In the genomic region with DNA sequence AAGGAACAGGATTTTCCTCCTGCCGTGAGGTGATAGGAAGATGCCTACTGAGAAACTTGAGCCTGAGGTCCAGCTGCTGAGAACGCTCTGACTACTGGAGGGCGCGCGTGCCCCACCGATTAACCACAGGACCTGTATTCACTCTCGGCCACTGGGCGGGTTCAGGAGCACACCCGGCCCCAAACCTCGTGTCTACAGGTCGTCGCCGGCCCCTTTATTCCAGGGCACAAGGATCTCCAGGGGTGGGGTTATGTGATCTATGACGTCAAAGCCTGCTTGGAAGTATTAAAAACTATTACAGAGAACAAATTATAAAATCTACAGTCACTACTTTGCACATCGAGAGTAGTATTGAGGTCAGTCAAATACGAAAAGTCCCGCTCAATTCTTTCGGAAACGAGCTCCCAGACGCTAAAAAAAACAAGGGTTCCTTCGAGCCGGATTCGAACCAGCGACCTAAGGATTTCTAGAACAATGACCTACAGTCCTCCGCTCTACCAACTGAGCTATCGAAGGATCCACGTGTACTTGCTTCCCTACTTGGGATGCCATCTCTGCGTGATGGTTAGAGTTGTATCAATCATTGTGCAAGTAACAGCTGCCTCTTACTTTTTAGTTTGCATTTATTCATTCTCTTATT, we compare ENCODE assay signal across 8 mouse cellular contexts. TPM values are rescaled to one million over a fixed set of nuclear protein-coding genes. Genes with fewer than 3 reads are reported as not detected.
A peak's percentile ranks its signal among the peaks of the same experiment; 100 is the strongest.
DNase-seq lines count a peak whose midpoint lies in the region; ATAC-seq lines count a peak whose summit lies in the region.

No protein-coding gene starts in this region.

- no peaks in the 10 kb centered on the region for H3K4me1 ChIP-seq in hindbrain, embryonic 11.5 days (replicated peaks; ENCODE audit: control insufficient read depth, insufficient read depth, low read length)

- H3K4me3 ChIP-seq in hindbrain, embryonic 11.5 days (ENCODE audit: low read depth, low read length) = peak overlapping the region; percentile 44

- H3K9ac ChIP-seq in hindbrain, embryonic 11.5 days (ENCODE audit: low read depth, low read length) = 0 out of 2 replicates have a peak overlapping the region, but pooled peaks have one; percentile 64

- DNase-seq in Muller cell, postnatal 12 days (ENCODE audit: inconsistent ontology term) = peak; percentile 97
- peak; percentile 91 for DNase-seq in cerebellum, adult 9-11 months
- DNase-seq in frontal cortex, adult 2 months (ENCODE audit: extremely low spot score in 1 of 2, low spot score in 1 of 2) = peak; percentile 92 to 99
- DNase-seq in hindbrain, embryonic 11.5 days (ENCODE audit: low spot score) = peak; percentile 98
- DNase-seq in layer of hippocampus, postnatal 10 days (ENCODE audit: low spot score in 2 of 2) = peak; percentile 99 to 100
- DNase-seq in lung, postnatal 10 days = peak; percentile 97
- DNase-seq in ovary, postnatal 14 days (ENCODE audit: low spot score) = peak; percentile 98
- DNase-seq in thymus, postnatal 10 days (ENCODE audit: low spot score in 2 of 2) = peak; percentile 92 to 98

- H3K36me3 ChIP-seq in hindbrain, embryonic 11.5 days (ENCODE audit: control insufficient read depth, insufficient read depth, low read length) = no peaks in the 10 kb centered on the region

- H3K9me3 ChIP-seq in hindbrain, embryonic 11.5 days (ENCODE audit: control insufficient read depth, low read length) = no peaks in the 10 kb centered on the region

- ATAC-seq in hindbrain, embryonic 11.5 days (ENCODE audit: low FRiP score) = peak; percentile 92

- H3K27me3 ChIP-seq in hindbrain, embryonic 11.5 days (ENCODE audit: control insufficient read depth, insufficient read depth, low read length) = no peaks in the 10 kb centered on the region

- peak overlapping the region; percentile 60 for H3K4me2 ChIP-seq in hindbrain, embryonic 11.5 days (replicated peaks; ENCODE audit: low read depth, low read length)

- WGBS in hindbrain, embryonic 11.5 days = under 1% methylated on average over 28 of the region's 28 CpGs

- H3K27ac ChIP-seq in hindbrain, embryonic 11.5 days (ENCODE audit: low read depth, low read length) = peak overlapping the region; percentile 53

RNA-seq across cellular contexts. Expression of gene Abt1, which starts 9.0 kb away (rescaled TPM):
- polyA plus RNA-seq in frontal cortex, adult 2 months (2012; rRNA removed) = 7.6 TPM in 2 replicates
- polyA plus RNA-seq in hindbrain, embryonic 11.5 days (2014; fragmentation: Nextera tagmentation; extraction: Ambion mirVana) = 12.1 and 13.4 TPM in 2 replicates
- 1 to 10 TPM; 7.0 to 7.5 TPM for total RNA-seq in layer of hippocampus, postnatal 10 days (2021)

RNA-seq across cellular contexts. Expression of gene Btn1a1, which starts 33.0 kb away (rescaled TPM):
- 0.06 and 0.13 TPM in 2 replicates for polyA plus RNA-seq in frontal cortex, adult 2 months (2012; rRNA removed)
- not detected in 2 replicates for polyA plus RNA-seq in hindbrain, embryonic 11.5 days (2014; fragmentation: Nextera tagmentation; extraction: Ambion mirVana)
- not detected for total RNA-seq in layer of hippocampus, postnatal 10 days (2021)

RNA-seq across cellular contexts. Expression of gene Btn2a2, which starts 56.0 kb away (rescaled TPM):
- polyA plus RNA-seq in frontal cortex, adult 2 months (2012; rRNA removed) = 0.38 and 0.46 TPM in 2 replicates
- 0.15 and 0.18 TPM in 2 replicates for polyA plus RNA-seq in hindbrain, embryonic 11.5 days (2014; fragmentation: Nextera tagmentation; extraction: Ambion mirVana)
- total RNA-seq in layer of hippocampus, postnatal 10 days (2021) = under 1 TPM; 0.53 to 0.58 TPM

Comparison
In these comparisons a context has a peak if more than half of its experiments do, and no peak if none do; other contexts are left out.
1. Peak in every context shown above with its lines: DNase-seq, ATAC-seq, H3K4me3 ChIP-seq and H3K27ac ChIP-seq.